Mouse (Mus musculus) spleen, adult 2 months (tissue): ENCODE results near the gene Hoxb5. TPM values are rescaled to one million over a fixed set of nuclear protein-coding genes. Genes with fewer than 3 reads are reported as not detected.

ENCODE experiments used
- DNase-seq, 2 experiments: peaks; one replicate each; pipeline versions ENCODE4 v3.0.0 to v3.0.0-alpha.2; 2012 to 2021; ENCODE audit warnings: low spot score in 2 of 2, low read depth in 1 of 2
- H3K27ac ChIP-seq: fragments of 200-500 bp; 2 replicates; pipeline ENCODE4 v1.5.1; 2012; ENCODE audit warnings: low read length, inconsistent platforms; ENCODE audit not compliant: insufficient read depth
- H3K27me3 ChIP-seq: fragments of 200-500 bp; 2 replicates; pipeline ENCODE4 v1.6.1; 2012; ENCODE audit warnings: mild to moderate bottlenecking, moderate library complexity, low read length, inconsistent platforms; ENCODE audit not compliant: control insufficient read depth, insufficient read depth
- H3K36me3 ChIP-seq: fragments of 200-500 bp; 2 replicates; pipeline ENCODE4 v1.6.1; 2012; ENCODE audit warnings: mild to moderate bottlenecking, low read length, inconsistent platforms; ENCODE audit not compliant: control insufficient read depth, insufficient read depth
- H3K4me1 ChIP-seq: fragments of 200-500 bp; 2 replicates; pipeline ENCODE4 v1.6.1; 2011; ENCODE audit warnings: inconsistent platforms; ENCODE audit not compliant: control insufficient read depth, insufficient read depth, insufficient read length
- H3K4me3 ChIP-seq: fragments of 200-500 bp; 2 replicates; pipeline ENCODE4 v1.5.1; 2011; ENCODE audit warnings: mild to moderate bottlenecking, inconsistent platforms; ENCODE audit not compliant: insufficient read depth, insufficient read length; ENCODE audit errors: extremely low read depth
- CTCF ChIP-seq: fragments of 200-500 bp; IDR thresholded peaks from 2 replicates; pipeline ENCODE4 v1.5.1; 2011; ENCODE audit warnings: mild to moderate bottlenecking, inconsistent platforms; ENCODE audit not compliant: insufficient read depth, insufficient read length, insufficient replicate concordance; ENCODE audit errors: extremely low read depth
- POLR2A ChIP-seq: fragments of 200-500 bp; IDR thresholded peaks from 2 replicates; pipeline ENCODE4 v1.6.1; 2011; ENCODE audit warnings: low read depth, low read length, inconsistent platforms
- WGBS: fragments of 180-500 bp; shearing (Covaris S2); methylation state at CpG from one replicate; pipeline ENCODE4 v1.1.7; 2018; 5-methylcytosine and 5-hydroxymethylcytosine counted together
- polyA plus RNA-seq: library from polyadenylated mRNA; depleted of rRNA; stranded (reverse); fragments of >200 nt; gene quantifications from 2 replicates; pipeline ENCODE4 v1.2.3, GENCODE M21; 2012

The Hoxb5 gene
- polyA plus RNA-seq, 1 experiment, result 0.37 TPM

- 73% methylated on average over 45 of the region's 45 CpGs for WGBS
- Histone ChIP-seq H3K36me3 (no peaks in the 10 kb centered on the region), H3K27ac (no peak overlapping the region; the same call in 1 of the 2 replicates), H3K27me3 (peaks cover 4% of the 10 kb centered on the region; the same call in 1 of the 2 replicates), H3K4me1 (no peaks in the 10 kb centered on the region), H3K4me3 (no peak overlapping the region)
- DNase-seq, result no peak
- TF ChIP-seq POLR2A (no peak), CTCF (no peak)
Observed at GRCm38 (mm10) chr11:96345893-96346806, 43.0 kb downstream of the Hoxb5 start.

- Histone ChIP-seq H3K36me3 (no peaks in the 10 kb centered on the region), H3K27me3 (peaks cover 7% of the 10 kb centered on the region; the same call in 1 of the 2 replicates), H3K4me1 (no peaks in the 10 kb centered on the region), H3K27ac (no peak overlapping the region), H3K4me3 (no peak overlapping the region)
- TF ChIP-seq CTCF (no peak), POLR2A (no peak)
- 84% methylated on average over 5 of the region's 5 CpGs for WGBS
- no peak for DNase-seq
Observed at GRCm38 (mm10) chr11:96346916-96347520, 43.9 kb downstream of the Hoxb5 start.

GRCm38 (mm10) chr11:96347717-96348116, 44.6 kb downstream of the Hoxb5 start:
- Histone ChIP-seq H3K27ac (no peak overlapping the region), H3K4me3 (no peak overlapping the region), H3K27me3 (peaks cover 11% of the 10 kb centered on the region), H3K4me1 (peaks cover under 1% of the 10 kb centered on the region; the same call in 1 of the 2 replicates), H3K36me3 (no peaks in the 10 kb centered on the region)
- no peak for DNase-seq
- TF ChIP-seq CTCF (no peak), POLR2A (no peak)
- 69% methylated on average over 4 of the region's 4 CpGs for WGBS

- Histone ChIP-seq H3K4me3 (no peak overlapping the region), H3K4me1 (peaks cover 5% of the 10 kb centered on the region), H3K27ac (no peak overlapping the region), H3K36me3 (no peaks in the 10 kb centered on the region), H3K27me3 (peaks cover 17% of the 10 kb centered on the region)
- no peak for DNase-seq
- TF ChIP-seq CTCF (no peak), POLR2A (no peak)
- WGBS, result 66% methylated on average over 21 of the region's 21 CpGs
Observed at GRCm38 (mm10) chr11:96348141-96348928, 45.2 kb downstream of the Hoxb5 start.

DNA sequence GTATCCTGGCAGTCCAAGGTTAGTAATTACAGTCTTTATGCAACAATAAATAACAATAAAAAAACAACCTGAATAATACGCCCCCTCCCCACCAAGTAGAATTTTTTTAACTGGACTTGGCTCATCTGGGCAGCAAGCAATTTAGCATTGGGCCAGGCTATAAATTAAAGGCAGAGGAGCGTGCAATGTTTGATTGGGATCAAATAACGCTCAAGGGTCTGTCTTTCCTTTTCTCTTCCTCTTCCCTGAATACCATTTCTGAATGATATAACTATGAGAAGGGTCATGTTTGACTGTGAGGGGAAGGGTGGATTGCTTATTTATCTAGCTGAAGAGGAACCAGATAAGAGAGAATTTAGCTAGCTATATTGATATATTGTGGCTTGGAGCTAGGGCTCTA, 45.9 kb downstream of the Hoxb5 start:
- Histone ChIP-seq H3K4me3 (no peak overlapping the region), H3K4me1 (peaks cover 5% of the 10 kb centered on the region), H3K27ac (no peak overlapping the region), H3K27me3 (peaks cover 20% of the 10 kb centered on the region), H3K36me3 (no peaks in the 10 kb centered on the region)
- 84% methylated on average over 3 of the region's 3 CpGs for WGBS
- TF ChIP-seq CTCF, result no peak
- TF ChIP-seq POLR2A, result no peak
- no peak for DNase-seq

- peaks cover 5% of the 10 kb centered on the region for H3K4me1 ChIP-seq
- WGBS, result 69% methylated on average over 14 of the region's 14 CpGs
- DNase-seq, result no peak
- H3K27ac ChIP-seq, result peak overlapping the region; percentile 41
- no peak overlapping the region for H3K4me3 ChIP-seq
- H3K27me3 ChIP-seq, result peaks cover 23% of the 10 kb centered on the region
- no peaks in the 10 kb centered on the region for H3K36me3 ChIP-seq
- no peak for TF ChIP-seq CTCF
- no peak for TF ChIP-seq POLR2A
Observed at GRCm38 (mm10) chr11:96349491-96350340, 46.6 kb downstream of the Hoxb5 start.
